Mouse (Mus musculus) CD4-positive, CD25-positive, alpha-beta regulatory T cell, adult 2 months (primary cell): ENCODE measurements at regions not wholly inside any gene's neighbourhood (a gene's known extent, or its start where the extent isn't known, plus 50 kb on each side); places are given as distances from the start of the nearest gene placed in this dataset.

Experiments used
- DNase-seq: peaks from one replicate; pipeline ENCODE4 v3.0.0-alpha.2; 2012; ENCODE audit warnings: low read depth, low spot score

DNA sequence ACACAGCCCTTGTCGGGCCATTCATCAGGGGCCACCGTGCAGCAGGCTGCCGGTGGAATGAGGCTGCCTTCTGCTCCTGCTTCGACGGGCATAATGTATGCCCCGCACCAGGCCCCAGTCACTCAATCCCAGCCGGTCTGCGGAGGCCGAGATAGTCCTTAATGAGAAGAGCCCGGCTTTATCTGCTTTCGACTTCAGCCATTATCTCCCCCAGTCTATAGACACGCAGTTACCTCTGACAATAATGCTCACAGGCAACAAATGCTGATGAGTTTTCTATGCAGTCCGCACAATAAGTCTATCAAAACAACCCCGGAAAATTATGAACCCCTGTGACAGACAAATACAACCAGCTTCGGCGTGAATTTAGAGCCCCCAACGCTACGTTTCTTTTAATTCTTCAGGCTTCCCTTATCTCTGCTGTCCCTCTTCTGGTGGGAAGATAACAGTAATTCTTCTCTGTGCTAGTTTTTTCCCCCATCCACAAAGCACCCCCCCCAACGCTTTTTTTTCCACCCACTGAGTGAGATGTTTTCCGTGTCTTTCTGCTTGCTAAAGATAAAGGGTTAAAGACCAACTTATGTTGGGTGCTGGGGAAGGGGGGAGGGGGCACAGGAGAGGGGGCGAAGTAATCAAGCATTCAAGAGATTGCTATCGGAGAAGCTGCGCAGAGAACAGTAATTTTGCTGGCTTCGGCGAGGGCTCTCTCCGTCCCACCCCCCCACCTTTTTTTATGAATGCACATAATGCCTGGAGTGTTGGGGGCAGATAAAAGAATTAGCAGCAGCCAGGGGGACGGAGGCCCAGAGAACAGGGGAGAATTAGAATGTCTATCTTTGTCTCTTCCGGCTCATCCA lies 117.8 kb downstream of the Mrm1 start:
- DNase-seq, result no peak

DNA sequence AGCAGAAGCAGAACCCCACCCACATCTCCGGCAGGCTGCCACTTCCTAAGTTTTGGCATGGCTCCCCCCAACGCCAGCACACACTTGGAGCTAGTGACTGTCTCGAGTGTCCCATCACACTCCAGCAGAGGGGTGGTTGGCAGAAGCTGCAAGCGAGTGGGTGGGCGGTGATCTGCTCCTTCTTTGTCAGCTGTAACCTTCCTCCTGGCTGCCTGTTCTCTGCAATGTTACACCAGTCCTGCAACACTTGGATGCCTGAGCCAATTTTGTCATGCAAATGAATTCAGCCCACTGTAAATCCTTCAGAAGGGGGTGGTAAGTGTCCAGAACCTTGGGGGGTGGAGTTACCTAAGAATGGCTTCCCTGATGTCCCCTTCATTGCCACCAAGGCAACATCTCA lies 121.8 kb downstream of the Mrm1 start:
- no peak for DNase-seq

DNA sequence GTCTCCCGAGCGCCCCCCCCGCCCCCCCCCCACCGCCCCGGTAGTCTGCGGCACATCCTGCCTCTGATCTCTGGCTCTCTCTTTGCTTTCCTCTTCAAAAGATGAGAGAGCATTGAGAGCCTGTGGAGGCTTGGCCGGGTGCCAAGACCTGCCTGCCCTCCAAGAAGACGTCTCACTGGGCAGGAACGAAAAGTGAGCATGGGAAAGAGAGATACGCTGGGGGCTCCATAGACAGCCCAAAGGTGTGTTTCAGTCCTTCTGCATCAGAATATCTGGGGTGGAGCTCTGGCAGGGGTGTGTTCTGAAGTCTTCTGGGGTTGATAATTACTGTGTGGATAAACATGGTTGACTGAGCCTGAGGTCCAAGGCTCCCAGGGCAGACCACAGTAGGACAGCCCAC lies 126.7 kb downstream of the Mrm1 start:
- DNase-seq, result peak; percentile 60

DNA sequence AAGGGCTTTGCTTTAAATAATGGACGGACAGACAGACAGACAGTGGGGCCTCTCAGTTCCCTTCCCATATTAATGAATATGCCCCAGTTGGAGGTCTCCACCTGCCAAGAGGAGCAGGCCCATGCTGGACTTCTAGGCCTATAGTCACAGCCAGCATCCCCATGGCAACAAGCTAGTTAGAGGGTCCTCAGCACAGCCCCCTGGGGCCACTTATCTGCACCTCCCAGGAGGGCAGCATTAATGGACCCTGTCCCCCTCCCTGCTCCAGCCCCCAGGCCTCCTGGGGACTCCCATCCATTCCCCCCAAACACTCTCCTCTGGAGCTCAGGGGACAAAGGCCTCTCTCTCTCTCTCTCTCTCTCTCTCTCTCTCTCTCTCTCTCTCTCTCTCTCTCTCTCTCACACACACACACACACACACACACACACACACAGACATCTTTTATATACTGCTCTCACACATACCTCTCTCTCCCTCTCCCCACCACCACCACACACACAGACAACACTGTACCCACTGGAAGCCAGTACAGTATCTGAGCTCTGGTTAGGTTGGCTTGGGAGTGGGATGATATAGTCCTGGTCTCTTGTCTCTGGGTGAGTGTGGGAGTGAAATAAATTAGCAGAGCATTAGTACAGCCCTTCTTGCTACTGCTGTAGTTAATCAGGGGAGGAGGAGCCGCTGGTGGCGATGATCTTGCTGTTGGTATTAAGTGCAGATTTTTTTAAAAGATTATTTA lies 127.7 kb downstream of the Mrm1 start:
- DNase-seq, result no peak

DNA sequence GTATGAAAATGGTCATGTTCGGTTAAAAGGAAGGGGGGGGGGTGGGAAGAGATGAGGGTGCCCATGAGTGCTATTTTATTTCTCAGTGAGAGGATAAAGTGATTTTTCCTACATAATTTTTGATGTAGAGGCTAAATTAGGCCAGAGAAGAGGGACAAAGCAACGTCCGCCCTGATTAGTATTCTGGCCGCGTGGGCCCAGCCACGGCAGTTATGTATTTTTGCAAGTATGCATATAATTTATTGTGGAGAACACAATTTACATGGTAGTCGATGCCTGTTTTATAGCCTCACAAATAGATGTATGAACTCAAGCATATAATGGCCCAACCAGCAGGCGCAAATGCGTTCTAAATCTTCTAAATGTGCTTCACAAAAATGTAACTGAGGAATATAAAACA lies 132.8 kb downstream of the Mrm1 start:
- no peak for DNase-seq

DNA sequence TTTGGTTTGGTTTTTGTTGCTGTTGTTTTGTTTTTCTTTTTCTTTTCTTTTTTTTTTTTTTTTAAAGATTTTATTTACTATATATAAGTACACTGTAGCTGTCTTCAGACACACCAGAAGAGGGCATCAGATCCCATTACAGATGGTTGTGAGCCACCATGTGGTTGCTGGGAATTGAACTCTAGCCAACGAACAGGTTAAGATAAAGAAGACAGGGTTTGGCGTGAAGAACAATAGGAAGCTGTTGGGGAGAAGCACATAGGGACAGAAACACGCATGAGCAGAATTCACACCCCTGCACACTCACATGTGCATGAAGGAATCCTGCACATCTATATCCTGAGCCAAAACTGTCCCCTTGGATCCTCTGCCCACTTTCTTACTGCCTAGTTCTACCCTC lies 135.0 kb downstream of the Mrm1 start:
- DNase-seq, result no peak

DNA sequence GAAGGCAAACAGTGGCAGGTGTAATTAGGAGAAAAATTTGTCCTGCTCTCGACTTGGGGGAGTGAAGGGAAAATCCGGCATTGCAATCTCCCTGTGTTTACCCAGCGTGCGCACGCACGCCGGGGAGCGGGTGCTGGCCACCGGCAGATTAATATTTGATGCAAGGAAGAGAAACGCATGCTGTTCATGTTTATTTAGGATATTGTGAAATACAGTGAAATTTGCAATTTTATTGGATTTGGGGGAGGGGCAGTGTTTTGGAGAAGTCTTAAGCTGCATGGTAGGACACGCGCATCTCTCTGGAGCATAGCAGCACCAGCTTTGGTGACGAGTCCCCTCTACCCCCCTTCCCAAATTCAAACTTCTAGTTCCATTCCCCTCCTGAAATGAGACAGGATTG lies 136.4 kb downstream of the Mrm1 start:
- DNase-seq, result no peak

DNA sequence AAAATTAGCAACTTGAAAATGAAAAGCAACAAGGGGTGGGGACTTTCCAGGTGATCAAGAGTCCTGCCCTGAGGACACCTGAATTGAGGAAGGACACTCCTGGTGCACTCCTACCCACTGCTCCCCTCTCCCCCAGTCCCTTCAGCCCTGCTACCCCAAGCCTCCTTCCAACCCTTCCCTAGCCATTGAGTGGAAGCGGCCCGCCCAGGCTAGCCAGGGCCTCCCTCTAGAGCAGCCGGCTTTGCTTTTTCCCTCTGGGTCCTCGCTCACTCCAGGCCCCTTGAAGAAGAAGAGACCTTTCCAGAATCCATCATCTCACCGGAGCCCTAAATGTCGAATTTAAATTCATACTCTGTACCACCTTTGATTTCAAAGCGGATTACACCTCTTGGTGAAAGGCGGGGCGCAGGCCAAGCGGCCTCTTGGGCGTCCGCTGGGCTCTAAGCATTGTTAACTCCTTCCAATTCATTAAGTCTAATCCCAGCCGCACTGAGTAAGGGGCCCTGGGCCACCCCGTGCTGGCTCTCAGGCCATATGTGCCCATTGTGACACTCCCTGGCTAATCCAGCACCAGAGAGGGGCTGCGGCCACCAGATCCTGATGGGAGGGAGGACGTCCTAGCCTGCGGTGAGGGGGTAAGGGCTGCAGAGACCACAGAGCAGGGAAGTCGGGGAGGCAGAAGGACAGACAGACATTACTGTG lies 142.8 kb downstream of the Mrm1 start:
- DNase-seq, result no peak

DNA sequence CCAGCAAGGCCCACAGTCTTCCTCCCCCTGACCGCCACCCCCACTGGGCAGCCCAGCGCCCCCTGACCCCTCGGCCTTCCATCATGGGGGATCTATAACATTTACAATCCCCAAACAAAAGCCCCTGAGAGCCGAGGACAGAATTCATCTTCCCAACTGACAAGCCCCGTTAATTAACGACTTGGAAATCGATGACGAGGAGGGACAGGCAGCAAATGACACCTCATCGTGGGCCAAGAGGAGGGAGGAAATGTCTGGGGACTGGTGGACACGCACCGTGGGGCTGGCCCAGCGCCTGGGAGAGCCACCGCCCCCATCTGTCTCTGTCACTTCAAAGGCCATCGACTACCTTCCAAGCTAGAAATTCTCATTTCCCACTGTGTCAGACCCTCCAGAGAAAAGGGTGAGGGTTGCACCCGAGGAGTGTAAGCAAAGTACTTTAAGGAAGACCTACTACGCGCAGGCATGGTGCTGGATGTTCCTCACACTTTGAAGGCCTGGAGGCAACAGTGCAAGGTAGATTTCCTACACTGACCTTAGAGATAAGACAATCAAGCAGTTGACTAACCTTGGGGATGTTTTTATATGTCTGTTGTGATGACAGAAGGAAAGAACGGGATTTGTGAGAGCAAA lies 146.4 kb downstream of the Mrm1 start:
- DNase-seq, result no peak

DNA sequence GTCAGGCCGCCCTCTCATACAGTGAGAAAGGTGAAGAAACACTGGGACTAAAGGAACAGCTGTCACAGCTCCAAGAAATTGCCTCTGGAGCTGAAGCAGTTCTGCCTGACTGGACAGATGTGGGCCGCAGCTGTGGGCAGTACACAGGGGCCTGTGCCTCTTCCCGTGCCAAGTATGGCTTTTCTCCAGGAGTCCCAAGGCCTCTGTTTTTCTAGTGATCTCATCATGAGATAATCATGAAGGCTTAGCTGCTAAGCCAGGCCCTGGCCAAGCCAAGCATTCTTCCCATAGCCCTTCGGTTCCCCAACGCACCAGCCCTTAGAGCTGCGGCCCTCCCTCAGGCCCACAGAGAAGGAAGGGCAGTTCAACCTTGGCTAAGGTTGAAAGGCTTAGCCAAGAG lies 146.2 kb upstream of the Lhx1 start:
- no peak for DNase-seq

DNA sequence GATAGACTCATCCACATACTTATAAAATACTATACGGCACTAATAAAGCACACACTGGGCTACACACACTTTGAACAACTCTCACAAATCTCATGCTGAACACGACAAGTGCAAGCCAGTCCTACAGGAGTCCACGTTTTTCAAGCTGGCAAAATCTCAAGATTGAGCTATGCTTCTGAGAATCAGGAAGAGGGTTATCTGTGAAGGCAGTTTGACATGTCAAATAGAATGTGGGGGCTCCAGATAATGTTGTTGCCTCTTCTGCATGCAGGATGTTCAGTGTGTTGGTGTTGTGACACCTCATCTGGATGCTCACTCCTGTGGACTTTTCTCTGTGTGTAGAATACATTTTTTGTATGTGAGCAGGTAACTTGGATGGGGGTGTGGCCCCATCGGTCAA lies 142.4 kb upstream of the Lhx1 start:
- DNase-seq, result no peak

DNA sequence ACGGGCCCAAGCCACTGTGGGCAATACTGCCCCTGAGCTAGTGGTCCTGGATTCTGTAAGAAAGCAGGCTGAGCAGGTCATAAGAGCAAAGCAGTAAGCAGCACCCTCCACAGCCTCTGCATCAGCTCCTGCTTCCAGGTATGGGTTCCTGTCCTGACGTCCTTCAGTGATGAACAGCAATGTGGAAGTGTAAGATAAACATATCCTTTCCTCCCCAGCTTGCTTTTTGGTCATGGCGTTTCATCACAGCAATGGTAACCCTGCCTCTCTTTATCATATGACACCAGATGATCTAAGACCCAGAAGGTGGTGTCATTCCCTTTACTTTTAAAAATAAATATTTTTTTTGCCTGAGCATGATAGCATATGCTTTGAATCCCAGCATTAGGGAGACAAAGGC lies 138.9 kb upstream of the Lhx1 start:
- no peak for DNase-seq

DNA sequence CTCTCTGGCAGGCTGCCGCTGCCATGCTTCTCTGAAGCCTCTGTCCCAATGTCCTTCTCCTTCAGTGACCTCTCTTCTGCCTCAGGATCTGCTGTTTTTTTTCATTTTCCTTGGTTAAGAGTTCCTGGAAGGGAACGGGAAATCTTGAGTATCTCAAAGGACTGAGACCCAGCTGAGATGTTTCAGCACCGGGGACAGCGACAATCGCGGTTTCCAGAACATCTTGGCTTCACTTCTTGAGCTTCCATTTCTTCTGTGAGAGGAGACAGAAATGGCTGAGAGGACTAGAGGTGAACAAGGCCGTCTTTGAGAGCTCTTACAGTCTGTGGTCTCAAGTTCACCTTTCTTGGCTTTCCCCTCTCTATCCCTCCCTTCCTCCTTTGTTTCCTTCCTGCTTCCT lies 136.6 kb upstream of the Lhx1 start:
- peak; percentile 11 for DNase-seq

DNA sequence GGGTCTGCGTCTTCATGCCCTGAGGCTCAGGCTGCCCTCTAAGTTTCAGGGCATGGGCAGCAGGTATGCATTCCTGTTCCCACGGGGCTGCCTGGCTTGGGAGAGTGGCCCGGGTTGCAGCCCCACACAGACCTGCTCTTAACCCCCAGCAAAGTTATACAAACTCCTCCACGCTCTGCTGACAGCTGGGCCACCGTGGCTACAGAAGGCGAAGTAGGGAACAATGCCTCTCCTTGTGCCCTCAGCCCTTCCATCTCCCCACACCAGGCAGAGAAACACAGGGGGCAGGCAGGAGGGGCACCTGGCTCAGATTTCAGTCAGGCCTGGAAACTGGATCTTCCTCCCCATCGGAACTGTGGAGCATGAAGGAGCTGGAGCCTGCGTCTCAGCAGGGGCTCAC lies 135.5 kb upstream of the Lhx1 start:
- DNase-seq, result no peak

DNA sequence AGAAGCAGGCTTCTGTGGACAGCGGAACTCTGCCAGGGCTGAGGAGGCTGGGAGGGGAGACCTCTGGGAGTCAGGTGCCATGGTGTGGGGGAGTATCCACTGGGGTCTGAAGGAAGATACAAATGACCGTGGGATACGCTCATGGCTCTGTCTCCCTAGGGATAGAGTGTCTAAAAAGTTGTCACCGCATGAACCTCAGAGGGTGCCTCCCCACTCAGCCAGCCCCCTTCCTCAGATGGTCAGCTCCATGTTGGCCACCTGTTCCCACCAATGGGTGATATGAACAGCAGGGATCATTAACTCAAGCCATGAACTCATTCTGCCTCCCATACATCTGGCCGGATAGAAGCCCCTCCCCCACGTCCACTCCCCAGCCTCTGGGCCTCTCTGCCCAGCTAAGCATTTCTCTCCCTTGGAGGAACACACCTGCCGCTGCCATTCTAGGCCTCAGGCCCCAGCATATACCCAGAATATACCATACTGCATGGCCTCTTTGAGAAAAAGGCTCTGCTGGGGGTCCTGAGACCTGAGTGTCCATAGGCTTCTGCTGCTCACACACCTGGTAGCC lies 134.1 kb upstream of the Lhx1 start:
- DNase-seq, result no peak

DNA sequence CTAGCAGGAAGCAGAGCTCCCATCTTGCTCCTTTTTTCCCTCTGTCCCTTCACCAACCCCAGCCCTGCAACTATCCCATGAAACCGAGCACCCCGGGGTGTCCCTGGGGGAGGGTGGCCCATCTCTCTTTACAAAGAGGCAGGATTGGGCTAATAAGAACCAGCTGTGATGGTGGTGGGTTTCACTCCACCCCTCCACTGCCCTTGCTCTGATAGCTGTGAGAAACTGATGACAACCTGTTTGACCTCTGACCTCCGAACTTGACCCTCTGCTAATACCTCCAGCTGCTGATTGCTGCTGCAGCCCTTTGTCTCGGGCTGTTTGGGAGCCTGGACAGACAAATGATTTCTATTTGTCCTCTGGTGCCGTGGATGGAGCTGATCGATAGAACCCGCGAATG lies 128.1 kb upstream of the Lhx1 start:
- no peak for DNase-seq

DNA sequence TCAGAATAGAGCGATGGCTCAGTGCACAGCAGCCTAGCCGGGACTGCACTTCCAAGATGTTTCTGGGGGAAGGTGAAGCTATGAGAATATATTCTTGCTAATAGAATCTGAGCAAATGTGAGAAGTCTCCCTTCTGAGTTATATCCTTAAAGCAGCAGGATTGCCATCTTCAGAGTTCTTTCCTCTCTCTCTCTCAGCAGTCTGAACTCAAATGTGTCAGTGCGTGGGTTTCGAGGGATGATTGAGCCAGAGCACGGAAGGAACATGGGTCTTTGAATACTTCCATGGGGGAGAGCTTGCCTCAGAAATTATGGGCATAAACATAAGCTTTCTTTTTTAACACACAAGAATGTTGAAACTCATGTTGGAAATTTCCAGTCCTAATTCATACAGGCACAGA lies 123.6 kb upstream of the Lhx1 start:
- no peak for DNase-seq

DNA sequence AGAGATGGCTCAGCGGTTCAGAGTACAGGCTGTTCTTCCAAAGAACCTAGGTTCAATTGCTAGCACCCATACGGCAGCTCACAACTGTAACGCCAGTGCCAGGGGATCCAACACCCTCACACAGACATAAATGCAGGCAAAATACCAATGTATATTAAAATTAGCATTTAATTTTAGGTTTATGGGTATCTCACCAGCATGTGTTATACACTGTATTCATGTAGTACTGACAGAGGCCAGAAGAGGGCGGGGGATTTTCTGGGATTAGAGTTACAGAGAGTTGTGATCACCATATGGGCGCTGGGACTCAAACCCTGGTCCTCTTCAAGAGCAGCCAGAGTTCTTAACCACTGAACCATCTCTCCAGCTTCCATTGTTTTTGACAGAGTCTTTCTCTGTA lies 121.8 kb upstream of the Lhx1 start:
- DNase-seq, result no peak

DNA sequence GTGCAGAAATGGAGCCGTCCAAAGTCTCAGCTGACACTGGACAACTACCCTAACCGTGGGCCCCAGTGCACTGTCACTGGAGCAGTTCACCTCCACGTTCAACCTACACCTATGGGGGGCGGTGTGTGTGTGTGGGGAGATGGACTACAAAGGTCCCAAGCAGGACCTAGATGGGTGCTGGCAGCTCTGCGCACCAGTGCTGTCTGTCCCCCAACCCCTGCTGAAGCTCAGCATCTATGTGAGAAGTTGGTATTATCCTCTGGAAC lies 117.7 kb upstream of the Lhx1 start:
- no peak for DNase-seq

DNA sequence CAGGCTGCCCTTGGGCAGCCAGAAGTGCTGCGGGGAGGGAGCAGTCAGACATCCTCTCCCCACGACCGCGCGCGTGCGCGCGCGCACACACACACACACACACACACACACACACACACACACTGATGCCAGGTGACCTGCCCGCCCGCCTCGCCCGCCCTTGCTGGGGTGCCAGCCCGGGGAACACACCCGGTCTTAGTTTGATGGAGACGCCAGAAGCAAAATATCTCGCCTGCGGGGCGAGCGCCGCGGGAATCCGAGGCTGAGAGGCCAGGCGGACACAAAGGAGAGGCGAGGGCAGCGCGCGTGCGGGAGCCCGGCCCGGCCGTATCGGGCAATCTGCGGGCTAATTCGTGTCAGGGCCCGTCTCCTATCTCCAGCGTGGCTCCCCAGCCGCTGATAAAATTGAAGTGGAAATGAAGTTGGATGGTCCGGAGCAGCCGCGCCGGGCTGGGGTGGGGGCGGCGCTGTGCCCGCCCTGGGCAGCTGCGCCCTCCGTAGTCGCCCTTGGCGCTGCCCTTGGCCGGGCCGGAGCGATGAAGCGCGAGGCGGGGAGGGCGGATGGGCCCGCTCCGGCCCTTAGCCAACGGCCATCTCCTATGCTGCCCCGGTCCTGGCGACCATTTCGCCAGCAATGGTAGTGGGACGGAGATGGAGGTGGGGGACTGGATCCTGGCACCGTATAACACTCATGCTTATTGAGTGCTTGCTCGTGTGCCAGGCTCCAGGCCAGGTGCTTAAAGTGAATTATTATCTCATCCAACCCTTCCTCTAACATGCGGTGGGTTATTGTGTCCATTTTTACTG lies 117.2 kb upstream of the Lhx1 start:
- no peak for DNase-seq

DNA sequence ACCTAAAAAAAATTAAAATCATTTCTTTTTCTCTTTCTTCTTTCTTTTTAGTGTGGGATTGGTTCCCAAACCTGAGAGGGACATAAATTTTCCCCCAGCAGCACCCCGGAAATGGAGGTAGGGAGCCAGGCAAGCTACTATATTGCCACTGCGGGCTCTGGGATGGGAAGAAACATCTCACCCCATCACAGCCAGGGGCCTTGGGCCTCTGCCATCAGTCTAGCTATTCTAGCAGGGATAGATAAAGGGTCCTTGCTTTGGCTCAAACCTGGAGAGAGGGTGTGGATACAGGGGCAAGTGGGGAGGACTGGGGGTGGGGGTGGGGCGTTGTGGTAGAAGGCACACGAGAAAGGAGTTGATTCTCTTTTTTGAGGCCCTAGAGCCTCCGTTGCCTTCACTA lies 116.3 kb upstream of the Lhx1 start:
- no peak for DNase-seq
